Mouse (Mus musculus) Muller cell, postnatal 12 days (primary cell): ENCODE results near the gene Adgrl2.

Experiments used
- DNase-seq: peaks from one replicate; pipeline ENCODE4 v3.0.0-alpha.2; 2015; ENCODE audit errors: inconsistent ontology term

Adgrl2 gene

GRCm38 (mm10) chr3:148885184-148885583 lies 105.2 kb downstream of the Adgrl2 start:
- DNase-seq, result no peak

- no peak for DNase-seq
These were observed 108.9 kb downstream of the Adgrl2 start for GRCm38 (mm10) chr3:148881431-148881830.

GRCm38 (mm10) chr3:148872563-148872962 lies 117.8 kb downstream of the Adgrl2 start:
- peak; percentile 39 for DNase-seq

- DNase-seq, result no peak
These were observed 118.4 kb downstream of the Adgrl2 start for GRCm38 (mm10) chr3:148871792-148872464.

- DNase-seq, result peak; percentile 55
These were observed 122.7 kb downstream of the Adgrl2 start for GRCm38 (mm10) chr3:148867618-148868017.

- no peak for DNase-seq
These were observed 123.7 kb downstream of the Adgrl2 start for GRCm38 (mm10) chr3:148866633-148867032.

GRCm38 (mm10) chr3:148866053-148866452 lies 124.3 kb downstream of the Adgrl2 start:
- DNase-seq, result no peak

GRCm38 (mm10) chr3:148865234-148865633 lies 125.1 kb downstream of the Adgrl2 start:
- no peak for DNase-seq

GRCm38 (mm10) chr3:148861860-148862259 lies 128.5 kb downstream of the Adgrl2 start:
- DNase-seq, result no peak

GRCm38 (mm10) chr3:148854306-148854910 lies 135.9 kb downstream of the Adgrl2 start:
- DNase-seq, result no peak

- peak; percentile 51 for DNase-seq
These were observed 137.0 kb downstream of the Adgrl2 start for GRCm38 (mm10) chr3:148853372-148853771.

- peak; percentile 75 for DNase-seq
These were observed 137.8 kb downstream of the Adgrl2 start for GRCm38 (mm10) chr3:148852556-148852955.

GRCm38 (mm10) chr3:148850821-148851220 lies 139.5 kb downstream of the Adgrl2 start:
- DNase-seq, result no peak

- no peak for DNase-seq
These were observed 142.0 kb downstream of the Adgrl2 start for GRCm38 (mm10) chr3:148848366-148848765.

- DNase-seq, result no peak
These were observed 146.2 kb downstream of the Adgrl2 start for GRCm38 (mm10) chr3:148844182-148844581.

- DNase-seq, result no peak
These were observed 147.8 kb downstream of the Adgrl2 start for GRCm38 (mm10) chr3:148842533-148842932.

- no peak for DNase-seq
These were observed 151.5 kb downstream of the Adgrl2 start for GRCm38 (mm10) chr3:148838835-148839296.

- no peak for DNase-seq
These were observed 152.1 kb downstream of the Adgrl2 start for GRCm38 (mm10) chr3:148838095-148838834.

- DNase-seq, result no peak
These were observed 155.2 kb downstream of the Adgrl2 start for GRCm38 (mm10) chr3:148835136-148835535.

- DNase-seq, result no peak
These were observed 157.1 kb downstream of the Adgrl2 start for GRCm38 (mm10) chr3:148833070-148833769.

GRCm38 (mm10) chr3:148832001-148832400 lies 158.4 kb downstream of the Adgrl2 start:
- DNase-seq, result no peak

- DNase-seq, result no peak
These were observed 161.8 kb downstream of the Adgrl2 start for GRCm38 (mm10) chr3:148828519-148828918.
